Comparison of ENCODE assay signal across 10 mouse cellular contexts in genomic region chr4:71839134-71839802, GRCm38 (mm10).
A peak's percentile ranks its signal among the peaks of the same experiment; 100 is the strongest.
DNase-seq lines count a peak whose midpoint lies in the region; ATAC-seq and TF ChIP-seq lines count a peak whose summit lies in the region.
"Had no signal": no experiment of that assay in that cellular context is flagged by ENCODE, and none has a peak within 500 bp of the region (broad histone marks: within the 10 kb centered on the region; RNA-seq: fewer than 3 reads in every experiment).

No protein-coding gene starts in this region.

- 61% methylated on average over 3 of the region's 3 CpGs for WGBS in heart, embryonic 16.5 days
- 43% methylated on average over 3 of the region's 3 CpGs for WGBS in limb, embryonic 14.5 days

- no peak overlapping the region for H3K27ac ChIP-seq in heart, embryonic 16.5 days (ENCODE audit: low read length)
- H3K27ac ChIP-seq in limb, embryonic 14.5 days (replicated peaks; ENCODE audit: low read depth, low read length): no peak overlapping the region

- intact Hi-C loops in heart, postnatal 14 days (cut with DNase I): no loop called here
- intact Hi-C loops in left cerebral cortex, postnatal 14 days (cut with DNase I): no loop called here

- H3K4me3 ChIP-seq in heart, embryonic 16.5 days (ENCODE audit: low read length): no peak overlapping the region
- H3K4me3 ChIP-seq in limb, embryonic 14.5 days (replicated peaks; ENCODE audit: low read length): no peak overlapping the region
- H3K4me3 ChIP-seq: neural tube, embryonic 13.5 days had no signal

- TF ChIP-seq POLR2A in limb, embryonic 14.5 days (IDR thresholded peaks at IDR 0.05; ENCODE audit: borderline replicate concordance, extremely low read depth, insufficient read depth, insufficient read length): no peak

- H3K4me1 ChIP-seq in heart, embryonic 16.5 days (ENCODE audit: control insufficient read depth, insufficient read depth, low read length): no peaks in the 10 kb centered on the region
- 0 out of 2 replicates have a peak, but pooled peaks cover 4% of the 10 kb centered on the region for H3K4me1 ChIP-seq in limb, embryonic 14.5 days (ENCODE audit: control insufficient read depth, insufficient read depth, low read length)

- no peak for DNase-seq in heart, postnatal 14 days
- DNase-seq in brain, adult 2 months (ENCODE audit: low read depth, low spot score): peak; percentile 19
- DNase-seq in kidney, adult 11 months: peak; percentile 21
- DNase-seq in limb, embryonic 14.5 days (ENCODE audit: low spot score): peak; percentile 67
- DNase-seq in left cerebral cortex, postnatal 14 days (ENCODE audit: low spot score in 2 of 2): no peak
- DNase-seq in layer of hippocampus, postnatal 25 days (ENCODE audit: extremely low spot score in 1 of 2, low spot score in 1 of 2): no peak
- DNase-seq: right cerebral cortex, postnatal 14 days; thymus, adult 18-20 months had no signal

- ATAC-seq in heart, embryonic 16.5 days (replicated peaks; ENCODE audit: extremely low read depth, insufficient read depth, low FRiP score): peak; percentile 76
- ATAC-seq in limb, embryonic 14.5 days (ENCODE audit: low FRiP score, low read depth): peak; percentile 82

- H3K9ac ChIP-seq in heart, embryonic 16.5 days (ENCODE audit: low read length): no peak overlapping the region
- H3K9ac ChIP-seq in limb, embryonic 14.5 days (ENCODE audit: low read depth, low read length, severe bottlenecking): no peak overlapping the region
- H3K9ac ChIP-seq: neural tube, embryonic 13.5 days had no signal

- no peaks in the 10 kb centered on the region for H3K27me3 ChIP-seq in heart, embryonic 16.5 days (ENCODE audit: control insufficient read depth, insufficient read depth, low read length)
- H3K27me3 ChIP-seq in limb, embryonic 14.5 days (ENCODE audit: control insufficient read depth, insufficient read depth, low read length): no peaks in the 10 kb centered on the region

- no peaks in the 10 kb centered on the region for H3K36me3 ChIP-seq in heart, embryonic 16.5 days (ENCODE audit: control insufficient read depth, insufficient read depth)
- no peaks in the 10 kb centered on the region for H3K36me3 ChIP-seq in limb, embryonic 14.5 days (ENCODE audit: control insufficient read depth, insufficient read depth, low read length)
- H3K36me3 ChIP-seq: neural tube, embryonic 13.5 days had no signal

- no peak overlapping the region for H3K4me2 ChIP-seq in heart, embryonic 16.5 days (ENCODE audit: low read depth, low read length)
- no peak overlapping the region for H3K4me2 ChIP-seq in limb, embryonic 14.5 days (replicated peaks; ENCODE audit: low read depth, low read length, severe bottlenecking)
- H3K4me2 ChIP-seq: neural tube, embryonic 13.5 days had no signal

- H3K9me3 ChIP-seq in heart, embryonic 16.5 days (replicated peaks; ENCODE audit: control insufficient read depth, low read length): no peaks in the 10 kb centered on the region
- H3K9me3 ChIP-seq in limb, embryonic 14.5 days (ENCODE audit: control insufficient read depth, low read length): no peaks in the 10 kb centered on the region
- H3K9me3 ChIP-seq: neural tube, embryonic 13.5 days had no signal

Comparison
In these comparisons a context has a peak if more than half of its experiments do, and no peak if none do; other contexts are left out.
1. DNase-seq: peak in brain, adult 2 months (single experiment), kidney, adult 11 months (single experiment) and limb, embryonic 14.5 days (single experiment); none in heart, postnatal 14 days (0 of 2), left cerebral cortex, postnatal 14 days (0 of 2) and layer of hippocampus, postnatal 25 days (0 of 2).